ENCODE assay signal across 22 mouse cellular contexts in genomic region chr6:100787726-100788125, GRCm38 (mm10). TPM values are rescaled to one million over a fixed set of nuclear protein-coding genes. Genes with fewer than 3 reads are reported as not detected.
DNase-seq lines count a peak whose midpoint lies in the region; ATAC-seq lines count a peak whose summit lies in the region.
"Had no signal": no experiment of that assay in that cellular context is flagged by ENCODE, and none has a peak within 500 bp of the region (broad histone marks: within the 10 kb centered on the region; RNA-seq: fewer than 3 reads in every experiment).

No protein-coding gene starts in this region.

- no peaks in the 10 kb centered on the region for H3K9me3 ChIP-seq in heart, embryonic 10.5 days
- H3K9me3 ChIP-seq in heart, embryonic 12.5 days (replicated peaks) = peaks cover 11% of the 10 kb centered on the region
- no peaks in the 10 kb centered on the region for H3K9me3 ChIP-seq in forebrain, embryonic 16.5 days (ENCODE audit: control insufficient read depth, low read length)
- H3K9me3 ChIP-seq: embryonic facial prominence, embryonic 13.5 days; embryonic facial prominence, embryonic 15.5 days; forebrain, embryonic 10.5 days had no signal

- ATAC-seq in heart, embryonic 12.5 days (ENCODE audit: insufficient number of reproducible peaks, low FRiP score) = no peak
- ATAC-seq in forebrain, embryonic 16.5 days = no peak
- ATAC-seq: forebrain, embryonic 14.5 days; forebrain, postnatal 0 days had no signal

- no peaks in the 10 kb centered on the region for H3K4me1 ChIP-seq in heart, embryonic 10.5 days
- no peaks in the 10 kb centered on the region for H3K4me1 ChIP-seq in heart, embryonic 12.5 days (replicated peaks)
- peaks cover 6% of the 10 kb centered on the region for H3K4me1 ChIP-seq in brown adipose tissue, adult 24 weeks (ENCODE audit: control insufficient read depth, insufficient read depth, insufficient read length, low read length)
- H3K4me1 ChIP-seq in forebrain, embryonic 16.5 days (replicated peaks; ENCODE audit: control insufficient read depth, insufficient read depth, low read length) = no peaks in the 10 kb centered on the region
- H3K4me1 ChIP-seq: forebrain, embryonic 10.5 days; forebrain, embryonic 12.5 days had no signal

- H3K4me3 ChIP-seq in heart, embryonic 10.5 days = no peak overlapping the region
- no peak overlapping the region for H3K4me3 ChIP-seq in heart, embryonic 12.5 days
- H3K4me3 ChIP-seq in brown adipose tissue, adult 24 weeks (ENCODE audit: insufficient read depth, low read depth, low read length) = no peak overlapping the region
- H3K4me3 ChIP-seq in forebrain, embryonic 16.5 days (replicated peaks; ENCODE audit: low read length) = no peak overlapping the region
- H3K4me3 ChIP-seq: embryonic facial prominence, embryonic 13.5 days; embryonic facial prominence, embryonic 15.5 days; erythroblast, embryonic 14.5 days; forebrain, embryonic 10.5 days; forebrain, embryonic 12.5 days had no signal

- H3K4me2 ChIP-seq in heart, embryonic 12.5 days = no peak overlapping the region
- H3K4me2 ChIP-seq in forebrain, embryonic 16.5 days (ENCODE audit: low read length) = no peak overlapping the region
- H3K4me2 ChIP-seq: embryonic facial prominence, embryonic 13.5 days; embryonic facial prominence, embryonic 15.5 days; forebrain, embryonic 12.5 days had no signal

- no peak overlapping the region for H3K9ac ChIP-seq in heart, embryonic 12.5 days
- H3K9ac ChIP-seq in forebrain, embryonic 16.5 days (replicated peaks; ENCODE audit: low read depth, low read length) = no peak overlapping the region
- H3K9ac ChIP-seq: embryonic facial prominence, embryonic 13.5 days; embryonic facial prominence, embryonic 15.5 days; forebrain, embryonic 12.5 days; forebrain, postnatal 0 days had no signal

- H3K27ac ChIP-seq in heart, embryonic 10.5 days = no peak overlapping the region
- no peak overlapping the region for H3K27ac ChIP-seq in heart, embryonic 12.5 days (ENCODE audit: poor library complexity, severe bottlenecking)
- H3K27ac ChIP-seq in brown adipose tissue, adult 24 weeks (replicated peaks; ENCODE audit: low read depth, low read length) = peak overlapping the region; percentile 67; the same call in 1 of the 2 replicates
- no peak overlapping the region for H3K27ac ChIP-seq in forebrain, embryonic 16.5 days (ENCODE audit: low read length)
- H3K27ac ChIP-seq: embryonic facial prominence, embryonic 13.5 days; embryonic facial prominence, embryonic 15.5 days; forebrain, embryonic 12.5 days had no signal

- peak; percentile 42 for DNase-seq in heart, embryonic 10.5 days (ENCODE audit: low spot score)
- DNase-seq in adipocyte (ENCODE audit: low spot score) = peak; percentile 72
- DNase-seq: adrenal gland, adult 8-10 months; adrenal gland, postnatal 14 days; adrenal gland, postnatal 36 days; cerebellum, adult 11 months; cerebellum, adult 18-20 months; cerebellum, adult 8-10 months; cerebellum, adult 9-11 months; cerebellum, postnatal 14 days; cerebellum, postnatal 36 days; embryo, embryonic 11 days; forebrain, postnatal 0 days had no signal

- H3K27me3 ChIP-seq in heart, embryonic 10.5 days (ENCODE audit: insufficient read depth, poor library complexity, severe bottlenecking) = no peaks in the 10 kb centered on the region
- H3K27me3 ChIP-seq in heart, embryonic 12.5 days (replicated peaks) = no peaks in the 10 kb centered on the region
- H3K27me3 ChIP-seq in forebrain, embryonic 16.5 days (replicated peaks; ENCODE audit: control insufficient read depth, insufficient read depth, low read length) = no peaks in the 10 kb centered on the region
- H3K27me3 ChIP-seq: embryonic facial prominence, embryonic 13.5 days; embryonic facial prominence, embryonic 15.5 days; forebrain, embryonic 12.5 days had no signal

- H3K36me3 ChIP-seq in heart, embryonic 10.5 days = no peaks in the 10 kb centered on the region
- 0 out of 2 replicates have a peak, but pooled peaks cover 6% of the 10 kb centered on the region for H3K36me3 ChIP-seq in heart, embryonic 12.5 days
- no peaks in the 10 kb centered on the region for H3K36me3 ChIP-seq in forebrain, embryonic 16.5 days (ENCODE audit: control insufficient read depth, insufficient read depth)
- H3K36me3 ChIP-seq: forebrain, embryonic 10.5 days; forebrain, embryonic 12.5 days had no signal

- WGBS in heart, embryonic 10.5 days = 77% methylated on average over 1 of the region's 1 CpGs
- WGBS in heart, embryonic 12.5 days = 77% methylated on average over 1 of the region's 1 CpGs
- 92% methylated on average over 1 of the region's 1 CpGs for WGBS in forebrain, embryonic 16.5 days

RNA-seq across cellular contexts. Expression of gene Ppp4r2, which starts 45.7 kb away (rescaled TPM):
- 15.2 and 20.3 TPM in 2 replicates for polyA plus RNA-seq in heart, embryonic 10.5 days (2016; fragmentation: Nextera tagmentation; extraction: Ambion mirVana)
- 16.1 and 18.5 TPM in 2 replicates for polyA plus RNA-seq in heart, embryonic 12.5 days (2016; fragmentation: Nextera tagmentation; extraction: Ambion mirVana)
- 66.1 and 82.8 TPM in 2 replicates for polyA plus RNA-seq in brown adipose tissue, adult 24 weeks (2012; ENCODE audit: insufficient read depth, insufficient read length, missing spikeins)
- polyA plus RNA-seq in forebrain, embryonic 16.5 days (2015; fragmentation: Nextera tagmentation; extraction: Ambion mirVana) = 22.6 and 23.9 TPM in 2 replicates
